Mouse (Mus musculus) intestine, postnatal 0 days (tissue): ENCODE data around the gene Rfx7. TPM values are rescaled to one million over a fixed set of nuclear protein-coding genes. Genes with fewer than 3 reads are reported as not detected.
A peak's percentile ranks its signal among the peaks of the same experiment; 100 is the strongest.

ENCODE experiments used
- ATAC-seq: fragments of 200-750 bp; cut with Nextera tagmentation; 2 replicates; pipeline ENCODE4 v1.8.0; 2017; ENCODE audit warnings: mild to moderate bottlenecking, moderate TSS enrichment, moderate library complexity
- H3K27ac ChIP-seq: fragments of 300-500 bp; sonication (generic); 2 replicates; pipeline ENCODE4 v1.5.1; 2014; ENCODE audit warnings: mild to moderate bottlenecking, low read depth, low read length, moderate library complexity
- H3K27me3 ChIP-seq: fragments of 300-500 bp; sonication (generic); replicated peaks from 2 replicates; pipeline ENCODE4 v1.6.1; 2014; ENCODE audit warnings: low read length, mixed read lengths; ENCODE audit not compliant: control insufficient read depth, insufficient read depth
- H3K36me3 ChIP-seq: fragments of 300-500 bp; sonication (generic); 2 replicates; pipeline ENCODE4 v1.6.1; 2014; ENCODE audit warnings: mild to moderate bottlenecking, moderate library complexity; ENCODE audit not compliant: control insufficient read depth, insufficient read depth
- H3K4me1 ChIP-seq: fragments of 300-500 bp; sonication (generic); replicated peaks from 2 replicates; pipeline ENCODE4 v1.6.1; 2014; ENCODE audit warnings: antibody characterized with exemption, low read length, mixed read lengths; ENCODE audit not compliant: control insufficient read depth, insufficient read depth
- H3K4me2 ChIP-seq: fragments of 300-500 bp; sonication (generic); replicated peaks from 2 replicates; pipeline ENCODE4 v1.6.1; 2014; ENCODE audit warnings: low read depth, mild to moderate bottlenecking, moderate library complexity
- H3K4me3 ChIP-seq: fragments of 300-500 bp; sonication (generic); 2 replicates; pipeline ENCODE4 v1.5.1; 2014; ENCODE audit warnings: low read depth, low read length
- H3K9ac ChIP-seq: fragments of 300-500 bp; sonication (generic); 2 replicates; pipeline ENCODE4 v1.6.1; 2014; ENCODE audit warnings: mild to moderate bottlenecking, low read depth, low read length
- H3K9me3 ChIP-seq: fragments of 300-500 bp; sonication (generic); 2 replicates; pipeline ENCODE4 v1.6.1; 2016; ENCODE audit warnings: mixed run types; ENCODE audit not compliant: control insufficient read depth
- CTCF ChIP-seq: sonication (generic); IDR thresholded peaks from 2 replicates; pipeline ENCODE4 v1.5.1; 2016; ENCODE audit warnings: low read depth, mild to moderate bottlenecking, control low read depth, antibody characterized with exemption, moderate library complexity
- WGBS: fragments of 180-500 bp; shearing (Covaris S2); extraction: QIAGEN DNeasy Blood & Tissue Kit; methylation state at CpG from one replicate; pipeline ENCODE4 v1.1.7; 2014; 5-methylcytosine and 5-hydroxymethylcytosine counted together
- polyA plus RNA-seq: library from polyadenylated mRNA; unstranded; fragments of >200 nt; fragmentation: Nextera tagmentation; extraction: Ambion mirVana; gene quantifications from 2 replicates; pipeline ENCODE4 v1.2.1, GENCODE M21; 2015

Gene Rfx7
- polyA plus RNA-seq, 1 experiment from 2014 or later: 6.9 TPM

DNA sequence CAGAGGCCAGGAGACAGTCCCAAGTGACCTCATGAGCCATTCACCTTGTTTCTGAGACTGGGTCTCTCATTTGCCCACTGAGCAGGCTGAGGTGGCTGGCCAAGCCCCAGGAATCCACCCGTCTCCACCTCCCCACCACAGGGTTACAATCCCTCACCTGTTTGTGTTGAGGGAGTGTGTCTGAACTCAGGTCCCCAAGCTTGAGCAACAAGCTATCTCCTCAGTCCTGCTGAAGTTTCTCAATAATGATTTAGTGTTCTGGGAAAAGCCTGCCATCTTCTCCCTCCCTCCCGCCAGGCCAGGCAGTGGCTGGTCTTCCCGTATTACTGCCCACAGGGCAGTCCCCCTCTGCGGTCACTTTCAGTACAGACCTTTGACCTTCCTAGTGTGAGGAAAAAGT is 124.5 kb downstream of the Rfx7 start:
- ATAC-seq: no peak
- no peak overlapping the region for H3K4me2 ChIP-seq
- H3K36me3 ChIP-seq: no peaks in the 10 kb centered on the region
- no peak for TF ChIP-seq CTCF
- WGBS: 44% methylated on average over 4 of the region's 4 CpGs
- H3K27me3 ChIP-seq: no peaks in the 10 kb centered on the region
- H3K9me3 ChIP-seq: no peaks in the 10 kb centered on the region
- H3K27ac ChIP-seq: no peak overlapping the region
- H3K9ac ChIP-seq: no peak overlapping the region
- 0 out of 2 replicates have a peak, but pooled peaks cover 3% of the 10 kb centered on the region for H3K4me1 ChIP-seq
- H3K4me3 ChIP-seq: no peak overlapping the region

- Histone ChIP-seq H3K27ac (no peak overlapping the region), H3K4me1 (0 out of 2 replicates have a peak, but pooled peaks cover 3% of the 10 kb centered on the region), H3K36me3 (no peaks in the 10 kb centered on the region), H3K27me3 (no peaks in the 10 kb centered on the region), H3K4me3 (no peak overlapping the region), H3K9me3 (no peaks in the 10 kb centered on the region), H3K9ac (no peak overlapping the region), H3K4me2 (no peak overlapping the region)
- WGBS: 54% methylated on average over 3 of the region's 3 CpGs
- no peak for TF ChIP-seq CTCF
- no peak for ATAC-seq
Measured at GRCm38 (mm10) chr9:72656940-72657339, 124.9 kb downstream of the Rfx7 start.

DNA sequence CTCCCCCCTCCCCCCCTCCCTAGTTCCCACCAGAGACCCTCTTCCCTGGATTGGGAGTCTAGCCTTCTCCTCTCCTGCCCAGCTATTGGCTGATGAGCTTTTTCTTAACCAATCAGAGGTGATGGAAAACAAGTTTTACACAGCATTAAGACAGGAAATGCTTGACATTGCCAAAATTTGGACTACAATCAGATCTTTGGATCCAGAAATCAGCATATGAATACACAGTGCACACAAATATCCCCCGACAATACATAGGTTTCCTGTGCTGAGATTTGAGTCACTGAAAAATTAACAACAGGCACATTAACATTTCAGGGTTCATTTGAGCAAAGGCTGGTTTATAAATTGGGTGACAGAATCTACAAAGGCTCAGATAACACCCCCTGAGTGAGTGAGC is 125.7 kb downstream of the Rfx7 start:
- Histone ChIP-seq H3K36me3 (no peaks in the 10 kb centered on the region), H3K4me1 (0 out of 2 replicates have a peak, but pooled peaks cover 3% of the 10 kb centered on the region), H3K9me3 (no peaks in the 10 kb centered on the region), H3K4me2 (no peak overlapping the region), H3K27me3 (no peaks in the 10 kb centered on the region), H3K9ac (no peak overlapping the region), H3K27ac (no peak overlapping the region), H3K4me3 (no peak overlapping the region)
- TF ChIP-seq CTCF: no peak
- ATAC-seq: no peak
- WGBS: 74% methylated on average over 1 of the region's 1 CpGs

DNA sequence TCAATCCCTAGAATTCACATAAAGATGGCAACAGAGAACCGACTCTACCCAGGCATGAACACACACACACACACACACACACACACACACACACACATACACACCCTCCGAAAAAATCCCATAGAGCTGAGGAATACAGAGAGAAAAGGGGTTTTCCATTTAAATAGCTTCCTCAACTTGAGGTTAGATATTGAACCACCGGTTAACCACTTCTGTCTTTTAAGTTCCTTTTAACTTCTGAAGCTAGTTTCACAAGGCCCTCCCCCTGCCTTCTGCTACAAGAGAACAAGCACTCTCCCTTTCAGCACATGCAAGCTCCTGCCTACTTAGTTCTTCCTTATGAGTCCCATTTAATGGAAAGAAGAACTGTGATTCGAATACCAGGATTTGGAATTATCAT is 128.1 kb downstream of the Rfx7 start:
- WGBS: 82% methylated on average over 4 of the region's 4 CpGs
- TF ChIP-seq CTCF: no peak
- no peak overlapping the region for H3K27ac ChIP-seq
- H3K27me3 ChIP-seq: no peaks in the 10 kb centered on the region
- peaks cover 4% of the 10 kb centered on the region; the same call in 1 of the 2 replicates for H3K36me3 ChIP-seq
- H3K4me2 ChIP-seq: no peak overlapping the region
- no peak for ATAC-seq
- H3K4me1 ChIP-seq: 0 out of 2 replicates have a peak, but pooled peaks cover 3% of the 10 kb centered on the region
- no peaks in the 10 kb centered on the region for H3K9me3 ChIP-seq
- no peak overlapping the region for H3K9ac ChIP-seq
- H3K4me3 ChIP-seq: no peak overlapping the region

- no peak for ATAC-seq
- no peak overlapping the region for H3K9ac ChIP-seq
- H3K4me3 ChIP-seq: no peak overlapping the region
- no peaks in the 10 kb centered on the region for H3K27me3 ChIP-seq
- 48% methylated on average over 1 of the region's 1 CpGs for WGBS
- H3K4me2 ChIP-seq: no peak overlapping the region
- no peak for TF ChIP-seq CTCF
- H3K4me1 ChIP-seq: 0 out of 2 replicates have a peak, but pooled peaks cover 6% of the 10 kb centered on the region
- no peaks in the 10 kb centered on the region for H3K9me3 ChIP-seq
- H3K27ac ChIP-seq: no peak overlapping the region
- H3K36me3 ChIP-seq: peaks cover 8% of the 10 kb centered on the region; the same call in 1 of the 2 replicates
Measured at GRCm38 (mm10) chr9:72660911-72661310, 128.9 kb downstream of the Rfx7 start.

DNA sequence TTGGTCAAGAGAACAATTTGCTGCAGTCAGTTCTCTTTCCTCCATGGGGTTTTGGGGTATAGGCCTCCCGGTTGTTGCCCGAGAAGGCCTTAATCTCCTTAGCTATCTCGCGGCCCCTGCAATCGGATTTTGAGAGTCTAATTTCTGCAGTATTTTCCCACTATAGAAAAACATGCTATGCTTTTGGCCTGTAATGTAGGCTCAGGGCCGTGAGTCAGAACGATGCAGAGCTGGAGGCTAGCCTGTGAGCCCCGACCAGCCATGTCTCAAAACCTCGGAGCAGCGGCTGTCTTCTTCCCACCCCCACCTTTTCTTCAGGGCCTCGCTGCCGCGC is 129.5 kb downstream of the Rfx7 start:
- Histone ChIP-seq H3K4me3 (peak overlapping the region; percentile 93), H3K36me3 (peaks cover 8% of the 10 kb centered on the region; the same call in 1 of the 2 replicates), H3K4me1 (0 out of 2 replicates have a peak, but pooled peaks cover 5% of the 10 kb centered on the region), H3K27ac (peak overlapping the region; percentile 99), H3K27me3 (no peaks in the 10 kb centered on the region), H3K4me2 (peak overlapping the region; percentile 79), H3K9ac (peak overlapping the region; percentile 93), H3K9me3 (no peaks in the 10 kb centered on the region)
- TF ChIP-seq CTCF: no peak
- under 1% methylated on average over 13 of the region's 13 CpGs for WGBS
- no peak for ATAC-seq
